Mouse (Mus musculus) MEL (cell line): Measurements from ENCODE around the gene Wdr46. TPM values are rescaled to one million over a fixed set of nuclear protein-coding genes. Genes with fewer than 3 reads are reported as not detected.

Experiments
- DNase-seq: peaks from one replicate; pipeline ENCODE4 v3.0.0; 2011; ENCODE audit warnings: low read depth, low spot score
- H3K27ac ChIP-seq: 2 replicates; pipeline ENCODE4 v1.5.1; 2012; ENCODE audit warnings: low read depth, mild to moderate bottlenecking, control low read depth, low read length, moderate library complexity; ENCODE audit not compliant: control insufficient read depth
- H3K27me3 ChIP-seq, 2 experiments: fragments of 150-350 bp in 1 of 2; sonication (generic) in 1 of 2; 2 replicates each; pipeline ENCODE4 v1.6.1; 2012; ENCODE audit warnings: low read length in 2 of 2, mild to moderate bottlenecking in 2 of 2, improper control_type of control experiment in 1 of 2, moderate library complexity in 1 of 2; ENCODE audit not compliant: insufficient read depth in 2 of 2, control insufficient read depth in 1 of 2
- H3K36me3 ChIP-seq, 2 experiments: 2 replicates each; pipeline ENCODE4 v1.6.1; 2012 to 2014; ENCODE audit warnings: low read length in 2 of 2, improper control_type of control experiment in 1 of 2, inconsistent platforms in 1 of 2, mild to moderate bottlenecking in 1 of 2; ENCODE audit not compliant: insufficient read depth in 2 of 2, control insufficient read depth in 1 of 2
- H3K4me1 ChIP-seq, 2 experiments: fragments of 150-350 bp in 1 of 2; sonication (generic) in 1 of 2; 2 replicates each; pipeline ENCODE4 v1.6.1; 2012; ENCODE audit warnings: low read length in 2 of 2, improper control_type of control experiment in 1 of 2, mild to moderate bottlenecking in 1 of 2; ENCODE audit not compliant: insufficient read depth in 2 of 2, control insufficient read depth in 1 of 2
- H3K4me3 ChIP-seq, 2 experiments: fragments of 150-350 bp in 1 of 2; sonication (generic) in 1 of 2; 2 replicates each; pipeline ENCODE4 v1.5.1; 2012; ENCODE audit warnings: low read depth in 2 of 2, low read length in 2 of 2, mild to moderate bottlenecking in 2 of 2, moderate library complexity in 2 of 2, control low read depth in 1 of 2, improper control_type of control experiment in 1 of 2; ENCODE audit not compliant: control insufficient read depth in 1 of 2, insufficient read depth in 1 of 2
- H3K79me2 ChIP-seq: 2 replicates; pipeline ENCODE4 v1.6.1; 2012; ENCODE audit warnings: mild to moderate bottlenecking, low read length, moderate library complexity; ENCODE audit not compliant: control insufficient read depth, poor library complexity, insufficient read depth
- H3K9ac ChIP-seq: 2 replicates; pipeline ENCODE4 v1.6.1; 2012; ENCODE audit warnings: low read depth, mild to moderate bottlenecking, control low read depth, low read length, moderate library complexity; ENCODE audit not compliant: control insufficient read depth, poor library complexity, severe bottlenecking
- H3K9me3 ChIP-seq: fragments of 150-350 bp; sonication (generic); replicated peaks from 2 replicates; pipeline ENCODE4 v1.6.1; 2012; ENCODE audit warnings: mild to moderate bottlenecking, low read length, improper control_type of control experiment, moderate library complexity; ENCODE audit not compliant: insufficient read depth
- BHLHE40 ChIP-seq: IDR thresholded peaks from 2 replicates; pipeline ENCODE4 v1.6.1; 2012; ENCODE audit warnings: low read depth, mild to moderate bottlenecking, inconsistent platforms, low read length, improper control_type of control experiment, borderline replicate concordance
- CHD1 ChIP-seq: IDR thresholded peaks from 2 replicates; pipeline ENCODE4 v1.6.1; 2012; ENCODE audit warnings: low read depth, mild to moderate bottlenecking, inconsistent platforms, low read length, improper control_type of control experiment
- CHD2 ChIP-seq: IDR thresholded peaks from 2 replicates; pipeline ENCODE4 v1.6.1; 2011; ENCODE audit warnings: low read length, improper control_type of control experiment
- CTCF ChIP-seq, 3 experiments: IDR thresholded peaks in 2 of 3; conservative IDR thresholded peaks in 1 of 3; 2 replicates each; pipeline ENCODE4 v1.5.1; 2011 to 2012; ENCODE audit warnings: low read length in 3 of 3, low read depth in 2 of 3, mild to moderate bottlenecking in 2 of 3, improper control_type of control experiment in 1 of 3, inconsistent platforms in 1 of 3, mixed read lengths in 1 of 3, moderate library complexity in 1 of 3; ENCODE audit not compliant: control insufficient read depth in 1 of 3, insufficient read depth in 1 of 3, poor library complexity in 1 of 3, severe bottlenecking in 1 of 3
- E2F4 ChIP-seq: IDR thresholded peaks from 2 replicates; pipeline ENCODE4 v1.6.1; 2011; ENCODE audit warnings: low read depth, low read length, improper control_type of control experiment, borderline replicate concordance
- GABPA ChIP-seq: IDR thresholded peaks from 2 replicates; pipeline ENCODE4 v1.6.1; 2012; ENCODE audit warnings: low read depth, mild to moderate bottlenecking, inconsistent platforms, low read length, improper control_type of control experiment, moderate library complexity
- GATA1 ChIP-seq: IDR thresholded peaks from 2 replicates; pipeline ENCODE4 v1.6.1; 2011; ENCODE audit warnings: low read depth, low read length, improper control_type of control experiment
- HCFC1 ChIP-seq: IDR thresholded peaks from 2 replicates; pipeline ENCODE4 v1.6.1; 2012; ENCODE audit warnings: low read depth, mild to moderate bottlenecking, inconsistent platforms, low read length, improper control_type of control experiment, moderate library complexity
- KAT2A ChIP-seq: conservative IDR thresholded peaks from 2 replicates; pipeline ENCODE4 v1.6.1; 2012; ENCODE audit warnings: low read depth, low read length, improper control_type of control experiment, inconsistent platforms
- MAX ChIP-seq: IDR thresholded peaks from 2 replicates; pipeline ENCODE4 v1.6.1; 2011; ENCODE audit warnings: low read length, improper control_type of control experiment
- MAZ ChIP-seq: IDR thresholded peaks from 2 replicates; pipeline ENCODE4 v1.6.1; 2012; ENCODE audit warnings: low read depth, mild to moderate bottlenecking, inconsistent platforms, low read length, improper control_type of control experiment
- MEF2A ChIP-seq: IDR thresholded peaks from 2 replicates; pipeline ENCODE4 v1.6.1; 2014; ENCODE audit warnings: low read depth, mild to moderate bottlenecking, inconsistent platforms, low read length, improper control_type of control experiment; ENCODE audit not compliant: poor library complexity, insufficient replicate concordance, severe bottlenecking; ENCODE audit errors: extremely low read depth
- MYB ChIP-seq: IDR thresholded peaks from 2 replicates; pipeline ENCODE4 v1.6.1; 2011; ENCODE audit warnings: mild to moderate bottlenecking, low read depth, low read length, improper control_type of control experiment
- MYC ChIP-seq: IDR thresholded peaks from 2 replicates; pipeline ENCODE4 v1.6.1; 2011; ENCODE audit warnings: low read depth, mild to moderate bottlenecking, low read length, improper control_type of control experiment, moderate library complexity
- NELFE ChIP-seq: IDR thresholded peaks from 2 replicates; pipeline ENCODE4 v1.6.1; 2011; ENCODE audit warnings: low read depth, low read length, improper control_type of control experiment
- POLR2A ChIP-seq, 2 experiments: IDR thresholded peaks; 2 replicates each; pipeline ENCODE4 v1.6.1; 2011 to 2012; ENCODE audit warnings: low read length in 2 of 2, mild to moderate bottlenecking in 2 of 2, control low read depth in 1 of 2, improper control_type of control experiment in 1 of 2, low read depth in 1 of 2, moderate library complexity in 1 of 2; ENCODE audit not compliant: control insufficient read depth in 1 of 2, insufficient read depth in 1 of 2, poor library complexity in 1 of 2
- POLR2AphosphoS2 ChIP-seq: IDR thresholded peaks from 2 replicates; pipeline ENCODE4 v1.6.1; 2011; ENCODE audit warnings: low read length, improper control_type of control experiment
- POLR2AphosphoS5 ChIP-seq: IDR thresholded peaks from 2 replicates; pipeline ENCODE4 v1.6.1; 2012; ENCODE audit warnings: low read depth, borderline replicate concordance, mild to moderate bottlenecking, inconsistent platforms, low read length, moderate library complexity, mixed read lengths
- RAD21 ChIP-seq: IDR thresholded peaks from 2 replicates; pipeline ENCODE4 v1.6.1; 2011; ENCODE audit warnings: mild to moderate bottlenecking, low read depth, low read length, improper control_type of control experiment
- RCOR1 ChIP-seq: IDR thresholded peaks from 2 replicates; pipeline ENCODE4 v1.6.1; 2012; ENCODE audit warnings: low read depth, mild to moderate bottlenecking, inconsistent platforms, low read length, improper control_type of control experiment
- SIN3A ChIP-seq: IDR thresholded peaks from 2 replicates; pipeline ENCODE4 v1.6.1; 2012; ENCODE audit warnings: low read length, improper control_type of control experiment, inconsistent platforms
- SMC3 ChIP-seq: IDR thresholded peaks from 2 replicates; pipeline ENCODE4 v1.6.1; 2011; ENCODE audit warnings: low read depth, low read length, improper control_type of control experiment
- TAL1 ChIP-seq: IDR thresholded peaks from 2 replicates; pipeline ENCODE4 v1.6.1; 2012; ENCODE audit warnings: mild to moderate bottlenecking, inconsistent platforms, low read length, moderate library complexity, mixed read lengths
- TBP ChIP-seq: IDR thresholded peaks from 2 replicates; pipeline ENCODE4 v1.8.0; 2011; ENCODE audit warnings: low read depth, low read length, improper control_type of control experiment
- TCF12 ChIP-seq: IDR thresholded peaks from 2 replicates; pipeline ENCODE4 v1.6.1; 2014; ENCODE audit warnings: low read depth, mild to moderate bottlenecking, inconsistent platforms, low read length, improper control_type of control experiment, moderate library complexity
- USF1 ChIP-seq: IDR thresholded peaks from 2 replicates; pipeline ENCODE4 v1.6.1; 2014; ENCODE audit warnings: low read depth, mild to moderate bottlenecking, inconsistent platforms, low read length, improper control_type of control experiment, moderate library complexity
- ZKSCAN1 ChIP-seq: IDR thresholded peaks from 2 replicates; pipeline ENCODE4 v1.6.1; 2012; ENCODE audit warnings: low read depth, mild to moderate bottlenecking, inconsistent platforms, low read length, improper control_type of control experiment, moderate library complexity
- ZMIZ1 ChIP-seq: IDR thresholded peaks from 2 replicates; pipeline ENCODE4 v1.6.1; 2012; ENCODE audit warnings: low read depth, mild to moderate bottlenecking, inconsistent platforms, low read length, improper control_type of control experiment, moderate library complexity
- polyA plus RNA-seq, 2 experiments: library from polyadenylated mRNA; stranded (reverse) in 1 of 2; unstranded in 1 of 2; fragments of >175 nt in 1 of 2; fragments of >200 nt in 1 of 2; gene quantifications; 2 replicates each; pipeline versions ENCODE4 v1.2.1 to v1.2.4; 2012; ENCODE audit warnings: low replicate concordance in 2 of 2, low read depth in 1 of 2; ENCODE audit not compliant: insufficient read length in 2 of 2, insufficient read depth in 1 of 2, missing spikeins in 1 of 2
- total RNA-seq: library from RNA; depleted of rRNA; stranded (reverse); fragments of 300-350 nt; gene quantifications from 2 replicates; pipeline ENCODE4 v1.2.3, GENCODE M21; 2012

Wdr46 gene
- total and polyA plus RNA-seq, 3 experiments, result 100 to 131 TPM; not detected in 1

DNA sequence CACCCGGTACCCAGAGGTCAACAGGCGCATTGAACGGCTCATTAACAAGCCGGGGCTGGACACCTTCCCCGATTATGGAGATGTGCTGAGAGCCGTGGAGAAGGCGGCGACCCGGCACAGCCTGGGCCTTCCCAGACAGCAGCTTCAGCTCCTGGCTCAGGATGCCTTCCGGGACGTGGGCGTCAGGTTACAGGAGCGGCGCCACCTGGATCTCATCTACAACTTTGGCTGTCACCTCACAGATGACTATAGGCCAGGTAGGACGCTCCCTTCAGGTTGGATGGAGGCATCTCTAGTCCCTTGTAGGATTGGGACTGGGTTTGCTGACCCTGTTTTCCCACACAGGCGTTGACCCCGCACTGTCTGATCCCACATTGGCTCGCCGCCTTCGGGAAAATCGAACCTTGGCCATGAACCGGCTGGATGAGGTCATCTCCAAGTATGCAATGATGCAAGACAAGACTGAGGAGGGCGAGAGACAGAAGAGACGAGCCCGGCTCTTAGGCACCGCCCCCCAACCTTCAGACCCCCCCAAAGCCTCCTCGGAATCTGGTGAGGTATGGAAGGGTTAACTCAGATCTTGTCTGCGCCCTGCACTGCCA is 28.5 kb upstream of the Wdr46 start:
- TF ChIP-seq NELFE (no peak), E2F4 (no peak), TCF12 (no peak), KAT2A (no peak), GATA1 (no peak), MEF2A (no peak), POLR2AphosphoS2 (no peak), MYB (no peak), POLR2AphosphoS5 (no peak), TBP (no peak), CHD1 (no peak), CHD2 (no peak)
- Histone ChIP-seq H3K27ac (no peak overlapping the region), H3K79me2 (peaks cover 36% of the 10 kb centered on the region), H3K4me1 (peaks cover 4 to 20% of the 10 kb centered on the region in 2 experiments; a peak in 3 of 4 replicates), H3K9ac (no peak overlapping the region), H3K4me3 (no peak overlapping the region), H3K9me3 (no peaks in the 10 kb centered on the region), H3K36me3 (peaks cover 0 to 16% of the 10 kb centered on the region in 2 experiments), H3K27me3 (no peaks in the 10 kb centered on the region)
- no peak for DNase-seq

DNA sequence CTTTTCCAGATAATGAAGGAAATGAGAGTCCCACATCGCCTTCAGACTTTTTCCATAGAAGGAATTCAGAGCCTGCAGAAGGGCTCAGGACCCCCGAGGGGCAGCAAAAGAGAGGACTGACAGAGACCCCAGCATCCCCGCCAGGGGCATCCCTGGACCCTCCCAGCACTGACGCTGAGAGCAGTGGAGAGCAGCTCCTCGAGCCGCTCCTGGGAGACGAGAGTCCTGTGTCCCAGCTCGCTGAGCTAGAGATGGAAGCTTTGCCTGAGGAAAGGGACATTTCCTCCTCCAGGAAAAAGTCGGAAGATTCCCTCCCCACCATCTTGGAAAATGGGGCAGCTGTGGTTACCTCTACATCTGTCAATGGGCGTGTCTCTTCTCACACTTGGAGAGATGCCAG is 27.2 kb upstream of the Wdr46 start:
- H3K27me3 ChIP-seq, result no peaks in the 10 kb centered on the region
- H3K9me3 ChIP-seq, result no peaks in the 10 kb centered on the region
- H3K4me1 ChIP-seq, result peaks cover 4 to 16% of the 10 kb centered on the region in 2 experiments; a peak in 2 of 4 replicates
- H3K9ac ChIP-seq, result no peak overlapping the region
- TF ChIP-seq RAD21 (no peak), CTCF (IDR thresholded peaks at IDR 0.05 in 2 of 3, conservative IDR thresholded peaks at IDR 0.05 in 1 of 3; ENCODE audit: control insufficient read depth in 1 of 3, insufficient read depth in 1 of 3, low read depth in 2 of 3, low read length in 3 of 3, poor library complexity in 1 of 3, severe bottlenecking in 1 of 3) (no peak), TAL1 (no peak), ZMIZ1 (no peak), SIN3A (no peak), BHLHE40 (no peak), E2F4 (no peak), SMC3 (no peak), RCOR1 (no peak), HCFC1 (no peak), MAZ (no peak), GABPA (no peak), POLR2A (IDR thresholded peaks at IDR 0.05; ENCODE audit: control insufficient read depth in 1 of 2, insufficient read depth in 1 of 2, low read depth in 1 of 2, low read length in 2 of 2, poor library complexity in 1 of 2) (no peak), ZKSCAN1 (no peak), MYC (no peak), MEF2A (no peak), TBP (no peak), MAX (no peak), USF1 (no peak)
- DNase-seq, result no peak
- peaks cover 37% of the 10 kb centered on the region for H3K79me2 ChIP-seq
- H3K36me3 ChIP-seq, result peaks cover 0 to 12% of the 10 kb centered on the region in 2 experiments
- H3K4me3 ChIP-seq, result no peak overlapping the region
- no peak overlapping the region for H3K27ac ChIP-seq
